Mouse (Mus musculus) right cerebral cortex, postnatal 4 days (tissue): Measurements from ENCODE around the gene Nodal.

Source experiments
- DNase-seq: peaks from one replicate; pipeline ENCODE4 v3.0.0-alpha.2; 2022

Nodal gene

DNA sequence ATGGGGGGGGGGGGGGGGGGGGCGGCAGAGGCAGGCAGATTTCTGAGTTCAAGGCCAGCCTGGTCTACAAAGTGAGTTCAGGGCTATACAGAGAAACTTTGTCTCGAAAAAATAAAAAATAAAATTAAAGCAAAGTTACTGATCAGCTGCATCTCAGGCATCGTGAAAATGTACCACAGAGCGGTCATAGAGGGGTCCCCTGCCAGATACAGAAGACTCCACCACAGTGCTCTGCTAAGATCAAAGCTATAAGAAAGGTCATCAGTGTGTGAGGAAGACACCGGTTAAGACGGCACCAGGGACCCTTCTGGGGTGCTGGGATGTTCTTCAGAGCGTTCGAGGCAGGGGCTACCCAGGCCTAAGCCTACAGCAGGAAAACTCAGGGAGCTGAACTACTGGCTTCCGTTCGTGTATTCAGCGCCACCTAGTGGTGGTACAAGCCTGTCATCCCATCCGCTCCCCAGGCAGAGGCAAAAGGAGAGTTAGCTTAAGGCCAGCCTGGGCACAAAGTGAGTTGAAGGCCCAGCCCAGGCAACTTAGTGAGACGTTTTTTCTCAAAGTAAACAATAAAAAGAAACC lies 18.5 kb upstream of the Nodal start:
- DNase-seq: peak; percentile 69

DNA sequence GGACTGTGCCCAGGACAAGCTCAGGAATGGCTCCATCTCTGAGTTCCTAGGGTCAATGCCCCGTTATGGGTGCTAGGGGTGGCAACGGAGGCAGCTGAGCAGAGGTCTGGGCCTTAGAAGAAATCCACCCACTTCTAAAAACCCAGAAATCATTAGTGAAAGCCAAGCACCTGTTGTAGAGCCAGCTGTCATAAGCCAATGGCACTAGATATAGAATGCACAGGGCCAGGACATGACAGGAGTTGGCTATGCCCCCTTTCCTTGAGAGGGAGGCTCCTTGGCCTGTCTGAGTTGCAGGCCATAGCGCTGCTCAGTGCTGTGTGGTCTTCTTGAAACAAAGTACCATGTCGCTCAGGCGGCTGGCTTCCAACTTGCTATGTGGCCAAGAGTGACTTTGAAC lies 17.4 kb upstream of the Nodal start:
- no peak for DNase-seq

DNA sequence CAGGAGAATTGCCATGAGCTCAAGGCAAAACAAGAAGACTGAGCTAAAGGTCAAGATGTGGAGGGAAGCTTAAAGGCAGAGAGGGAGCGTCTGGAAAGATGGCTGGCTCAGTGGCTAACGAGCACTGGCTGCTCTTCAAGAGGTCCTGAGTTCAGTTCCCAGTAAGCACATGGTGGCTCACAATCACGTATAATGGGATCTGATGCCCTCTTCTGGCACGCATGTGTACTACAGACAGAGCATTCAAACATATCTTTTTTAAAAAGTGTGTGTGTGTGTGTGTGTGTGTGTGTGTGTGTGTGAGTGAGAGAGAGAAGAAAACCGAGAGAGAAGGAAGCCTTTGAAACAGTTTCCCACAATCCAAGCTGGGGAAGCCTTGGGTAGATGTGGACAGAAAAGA lies 15.3 kb upstream of the Nodal start:
- no peak for DNase-seq

DNA sequence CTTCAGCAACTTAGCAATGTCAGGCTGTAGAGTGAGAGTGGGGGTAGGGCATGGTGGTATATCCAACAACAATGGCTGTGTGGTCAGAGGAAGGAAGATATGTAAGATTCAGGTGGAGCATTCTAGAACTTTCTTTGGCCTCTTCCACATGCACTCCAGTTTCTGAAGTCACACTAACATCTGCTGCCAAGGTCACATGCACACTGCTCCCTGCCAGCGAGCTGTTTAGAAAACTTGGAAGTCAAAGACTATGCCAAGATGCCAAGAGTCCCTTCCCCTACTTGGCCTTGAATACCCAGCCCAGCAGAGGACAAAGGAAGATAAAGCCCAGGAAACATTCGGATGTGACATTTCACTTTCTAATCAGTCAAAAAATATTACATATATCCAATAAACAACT lies 14.9 kb upstream of the Nodal start:
- no peak for DNase-seq

DNA sequence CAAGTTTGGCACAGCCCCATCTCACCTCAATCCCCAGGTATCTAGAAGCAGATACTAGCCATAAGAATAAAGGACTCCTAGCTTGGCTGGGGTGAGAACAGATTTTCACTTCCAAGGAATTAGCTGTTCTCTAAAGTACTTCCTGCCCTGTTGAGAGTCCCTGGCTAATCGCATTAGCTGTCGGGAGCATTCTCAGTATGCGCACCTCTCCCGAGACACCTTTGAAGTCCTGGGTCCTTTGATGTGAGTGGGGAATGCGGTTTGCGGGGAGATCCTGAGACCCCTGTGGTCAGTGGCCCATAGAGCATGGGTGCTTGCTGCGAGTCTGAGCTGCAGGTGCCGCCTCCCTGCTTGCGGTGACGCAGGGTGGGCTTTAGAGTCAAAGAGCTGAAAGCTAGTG lies 11.8 kb upstream of the Nodal start:
- no peak for DNase-seq

DNA sequence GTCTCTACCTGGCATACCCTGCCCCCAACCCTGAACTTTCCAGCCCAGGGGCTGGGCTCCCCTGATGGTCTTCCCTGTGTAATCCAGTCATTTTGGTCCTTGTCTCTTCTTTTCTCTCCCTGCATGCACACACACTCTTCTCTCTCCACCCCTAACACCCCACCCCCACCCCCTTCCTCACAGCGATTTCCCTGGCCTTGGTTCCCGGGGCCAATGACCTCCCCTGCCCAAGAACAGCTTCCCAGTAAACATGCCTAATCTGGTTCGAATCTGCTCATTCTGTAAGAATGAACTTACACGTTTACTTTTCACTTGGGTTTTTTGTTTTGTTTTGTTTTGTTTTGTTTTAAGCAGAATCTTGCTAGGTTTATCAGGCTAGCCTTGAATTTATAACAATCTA lies 8.0 kb upstream of the Nodal start:
- DNase-seq: no peak

DNA sequence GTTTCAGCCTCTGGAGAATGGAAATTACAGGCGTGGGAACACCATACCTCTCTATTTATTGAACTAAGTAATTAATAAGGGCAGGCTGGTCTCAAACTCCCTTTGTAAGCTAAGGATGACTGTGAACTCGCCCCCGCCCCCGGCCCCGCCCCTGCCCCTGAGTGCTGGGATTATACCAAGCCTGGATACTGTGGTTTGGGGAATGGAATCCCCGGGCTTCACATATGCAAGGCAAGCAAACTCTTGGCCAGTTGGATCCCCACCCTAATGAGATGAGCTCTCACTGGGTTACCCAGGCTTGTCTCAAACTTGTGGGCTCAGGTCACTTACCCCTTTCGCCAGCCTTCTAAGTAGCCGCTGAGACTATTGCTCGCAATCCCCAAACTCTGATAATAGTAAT lies 7.6 kb upstream of the Nodal start:
- no peak for DNase-seq

DNA sequence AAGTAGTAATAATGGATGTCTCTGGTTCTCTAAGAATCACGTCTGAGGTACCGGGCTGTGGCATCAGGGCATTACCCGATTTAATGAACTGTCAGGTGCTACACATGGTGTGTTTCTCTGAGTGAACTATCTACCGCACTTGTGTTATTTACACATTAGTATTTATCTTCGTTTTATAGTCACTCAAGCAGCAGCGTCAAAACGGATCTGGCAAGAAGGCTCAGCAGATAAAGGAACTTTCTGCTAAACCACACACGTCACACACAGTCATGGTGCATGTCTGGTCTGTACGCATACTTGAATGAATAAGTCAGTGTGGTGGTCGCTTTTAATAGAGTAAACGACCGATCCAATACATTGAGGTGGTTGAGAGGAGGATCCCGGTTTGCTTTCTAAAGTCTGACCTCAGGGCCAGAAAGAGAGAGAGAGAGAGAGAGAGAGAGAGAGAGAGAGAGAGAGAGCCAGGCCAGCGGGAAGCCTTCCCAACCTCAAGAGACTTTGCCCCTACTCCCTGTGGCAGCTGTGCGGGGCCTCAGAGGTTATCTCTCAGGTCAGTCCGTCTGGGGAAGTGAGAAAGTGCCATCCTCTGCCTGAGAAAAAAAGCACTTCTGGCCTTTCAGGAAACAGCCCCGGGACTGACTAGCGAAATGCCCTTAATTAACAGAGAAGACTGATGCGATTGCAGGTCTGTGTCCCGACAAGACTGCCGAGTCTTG lies 4.7 kb upstream of the Nodal start:
- DNase-seq: no peak

DNA sequence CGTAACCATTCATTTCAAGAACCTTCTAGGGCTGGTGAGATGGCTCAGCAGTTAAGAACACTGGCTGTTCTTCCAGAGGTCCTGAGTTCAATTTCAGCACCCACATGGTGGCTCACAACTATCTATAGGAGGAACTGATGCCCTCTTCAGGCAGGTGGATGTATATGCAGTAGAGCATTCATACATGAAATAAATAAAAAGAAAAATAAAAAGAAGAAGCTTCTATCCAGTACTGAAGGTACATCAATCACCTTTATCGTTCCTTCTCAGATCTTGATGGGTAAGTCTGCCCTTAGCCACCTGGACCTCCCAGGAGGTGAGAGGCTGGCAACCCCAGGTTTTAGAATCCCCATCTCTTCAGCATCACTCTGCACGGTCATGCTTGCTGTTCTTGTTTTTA lies 2.5 kb upstream of the Nodal start:
- no peak for DNase-seq

DNA sequence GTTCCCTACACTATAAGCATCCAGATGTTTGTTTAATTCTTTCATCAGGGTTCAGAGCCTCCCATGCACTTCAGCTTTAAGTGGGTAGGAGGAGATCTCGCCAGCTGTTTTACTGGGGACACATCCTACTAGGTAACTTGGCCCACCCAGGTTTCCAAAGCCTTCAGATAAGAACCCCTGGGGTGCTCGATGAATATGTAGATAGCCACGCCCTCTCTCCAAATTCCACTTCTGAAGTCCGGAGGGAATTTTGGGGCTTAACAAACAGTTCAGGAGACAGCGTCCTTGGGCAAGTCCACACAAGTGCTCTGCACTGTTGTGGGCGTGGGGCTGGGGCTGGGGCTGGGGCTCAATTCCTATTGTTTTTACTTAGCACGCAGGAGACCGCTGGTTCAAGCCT lies 1.9 kb upstream of the Nodal start:
- no peak for DNase-seq

DNA sequence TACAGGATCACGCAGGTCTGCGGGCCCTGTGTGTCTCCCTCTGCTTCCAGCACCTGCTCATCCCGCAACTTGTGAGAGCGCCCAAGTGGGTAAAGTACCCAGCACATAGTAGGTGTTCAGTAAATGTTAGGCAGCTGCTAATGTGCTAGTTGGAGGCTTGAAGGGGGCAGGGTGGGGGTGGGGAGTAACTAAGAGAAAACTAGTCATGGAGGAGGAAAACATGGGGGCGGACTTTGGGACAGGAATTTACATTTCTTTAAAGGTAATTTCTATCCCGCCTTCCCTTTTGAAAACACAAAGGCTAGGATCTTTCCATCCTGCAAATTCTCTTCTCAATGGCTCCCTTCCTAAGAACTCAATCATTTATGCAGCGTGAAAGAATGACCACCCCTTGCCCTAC lies 1.2 kb upstream of the Nodal start:
- DNase-seq: no peak

DNA sequence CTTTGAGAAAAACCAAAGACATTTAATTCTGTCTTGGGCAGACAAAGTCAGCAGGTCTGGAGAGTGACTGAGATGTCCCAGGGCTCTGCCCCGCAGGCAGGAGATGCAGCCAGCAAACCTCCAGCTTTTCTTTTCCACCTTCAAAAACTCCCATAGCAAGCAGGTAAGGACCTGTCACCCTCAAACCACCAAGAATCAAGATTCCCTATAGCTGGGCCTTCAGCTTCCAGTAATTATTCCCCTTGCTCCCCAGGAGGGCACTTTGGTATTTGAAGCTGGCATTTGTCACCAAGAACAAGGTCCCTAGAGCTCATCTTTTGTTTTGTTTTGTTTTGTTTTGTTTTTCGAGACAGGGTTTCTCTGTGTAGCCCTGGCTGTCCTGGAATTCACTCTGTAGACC lies 726 bp upstream of the Nodal start:
- no peak for DNase-seq

DNA sequence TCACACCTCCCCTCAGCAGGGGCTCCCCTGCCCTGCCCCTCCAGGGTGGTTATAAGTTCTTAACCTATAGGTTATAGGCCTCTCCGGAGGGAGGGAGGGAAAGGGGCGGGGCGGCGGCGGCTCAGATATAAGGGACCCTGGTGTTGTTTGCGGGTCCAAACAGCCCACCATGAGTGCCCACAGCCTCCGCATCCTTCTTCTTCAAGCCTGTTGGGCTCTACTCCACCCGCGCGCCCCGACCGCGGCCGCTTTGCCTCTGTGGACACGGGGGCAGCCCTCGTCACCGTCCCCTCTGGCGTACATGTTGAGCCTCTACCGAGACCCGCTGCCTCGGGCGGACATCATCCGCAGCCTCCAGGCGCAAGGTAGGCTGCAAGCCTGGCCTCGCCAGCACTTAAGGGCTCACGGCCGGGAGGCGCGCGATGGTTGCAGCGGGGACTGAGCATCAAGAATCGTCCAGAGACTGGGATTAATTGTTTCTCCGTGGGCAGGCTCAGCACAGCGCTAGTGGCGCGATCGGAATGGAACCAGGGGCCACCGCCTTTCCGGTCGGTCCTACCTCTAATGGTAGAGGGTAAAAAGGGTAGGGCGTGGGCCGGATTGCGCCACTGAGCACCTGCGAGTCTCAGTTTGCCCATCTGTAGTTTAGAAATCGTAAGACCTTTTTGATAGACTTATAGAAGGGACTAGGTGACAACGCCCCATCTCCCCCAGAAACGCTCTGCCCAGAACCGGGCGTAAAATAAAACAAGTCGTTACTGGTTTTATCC lies 544 bp downstream of the Nodal start:
- peak; percentile 28 for DNase-seq

DNA sequence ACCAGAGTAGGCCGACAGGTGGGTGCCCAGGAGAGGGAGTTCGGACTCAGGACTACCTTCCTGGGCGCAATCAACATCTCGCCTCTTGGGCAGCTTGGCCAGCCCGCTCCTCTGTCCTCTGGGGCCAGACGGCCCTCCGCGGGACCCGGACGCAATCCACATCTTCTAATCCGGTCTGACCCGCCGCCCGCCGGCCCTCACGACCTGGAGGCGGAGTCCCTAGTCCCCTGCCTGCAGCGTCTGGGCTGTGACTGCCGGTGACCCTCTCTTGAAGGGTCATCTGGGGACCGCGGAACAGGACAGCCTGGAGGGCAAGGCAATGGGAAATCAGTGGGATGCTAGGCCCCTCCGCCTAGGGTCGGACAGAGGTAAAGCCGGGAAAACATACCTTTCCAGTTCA lies 1.4 kb downstream of the Nodal start:
- no peak for DNase-seq

DNA sequence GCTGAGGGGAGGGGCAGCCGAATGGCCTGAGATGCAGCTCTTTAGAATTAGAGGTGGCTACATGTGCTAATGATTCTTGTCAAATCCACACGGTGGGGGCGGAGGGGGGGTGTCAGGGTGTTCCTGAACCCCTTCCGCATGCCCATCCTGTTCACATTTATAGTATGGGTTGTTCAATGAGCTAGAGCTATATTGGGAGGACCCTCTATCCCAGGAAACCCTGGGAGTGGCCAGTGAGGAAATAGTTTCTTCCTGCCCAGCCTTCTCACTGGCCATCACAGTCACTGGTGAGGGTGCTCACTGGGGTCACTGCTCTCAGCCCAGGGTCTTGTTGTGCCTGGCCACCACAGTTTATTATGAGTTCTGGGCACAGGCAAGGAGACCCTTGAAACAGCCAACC lies 2.2 kb downstream of the Nodal start:
- DNase-seq: no peak

DNA sequence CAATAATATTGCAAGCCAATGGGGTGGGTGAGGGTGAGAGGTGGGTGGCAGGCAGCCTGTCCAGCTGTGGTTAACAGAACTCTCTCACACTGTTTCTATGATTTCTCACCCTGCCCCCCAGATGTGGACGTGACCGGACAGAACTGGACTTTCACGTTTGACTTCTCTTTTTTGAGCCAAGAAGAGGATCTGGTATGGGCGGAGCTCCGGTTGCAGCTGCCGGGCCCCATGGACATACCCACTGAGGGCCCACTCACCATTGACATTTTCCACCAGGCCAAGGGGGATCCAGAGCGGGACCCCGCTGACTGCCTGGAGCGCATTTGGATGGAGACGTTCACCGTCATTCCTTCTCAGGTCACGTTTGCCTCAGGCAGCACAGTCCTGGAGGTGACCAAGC lies 5.1 kb downstream of the Nodal start:
- no peak for DNase-seq

DNA sequence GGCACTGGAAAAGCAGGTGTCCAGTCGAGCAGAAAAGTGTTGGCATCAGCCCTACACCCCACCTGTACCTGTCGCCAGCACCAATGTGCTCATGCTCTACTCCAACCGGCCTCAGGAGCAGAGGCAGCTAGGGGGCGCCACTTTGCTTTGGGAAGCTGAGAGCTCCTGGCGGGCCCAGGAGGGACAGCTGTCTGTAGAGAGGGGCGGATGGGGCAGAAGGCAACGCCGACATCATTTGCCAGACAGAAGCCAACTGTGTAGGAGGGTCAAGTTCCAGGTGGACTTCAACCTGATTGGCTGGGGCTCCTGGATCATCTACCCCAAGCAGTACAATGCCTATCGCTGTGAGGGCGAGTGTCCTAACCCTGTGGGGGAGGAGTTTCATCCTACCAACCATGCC lies 5.5 kb downstream of the Nodal start:
- DNase-seq: peak; percentile 37

DNA sequence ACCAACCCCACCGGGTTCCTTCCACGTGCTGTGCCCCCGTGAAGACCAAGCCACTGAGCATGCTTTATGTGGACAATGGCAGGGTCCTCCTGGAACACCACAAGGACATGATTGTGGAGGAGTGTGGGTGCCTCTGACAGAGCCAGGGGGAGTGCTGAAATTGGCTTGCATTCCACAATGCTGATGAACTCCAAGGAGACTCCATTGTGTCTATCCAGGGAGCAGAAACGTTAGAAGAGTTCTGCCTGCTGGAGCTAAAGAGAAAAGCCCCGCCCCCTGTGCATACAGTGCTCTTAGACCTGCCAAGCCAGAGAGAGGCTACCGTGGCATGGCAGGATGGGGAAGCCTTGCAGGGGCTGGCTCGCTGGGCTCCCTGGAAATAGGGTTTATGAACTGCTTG lies 6.7 kb downstream of the Nodal start:
- DNase-seq: no peak

DNA sequence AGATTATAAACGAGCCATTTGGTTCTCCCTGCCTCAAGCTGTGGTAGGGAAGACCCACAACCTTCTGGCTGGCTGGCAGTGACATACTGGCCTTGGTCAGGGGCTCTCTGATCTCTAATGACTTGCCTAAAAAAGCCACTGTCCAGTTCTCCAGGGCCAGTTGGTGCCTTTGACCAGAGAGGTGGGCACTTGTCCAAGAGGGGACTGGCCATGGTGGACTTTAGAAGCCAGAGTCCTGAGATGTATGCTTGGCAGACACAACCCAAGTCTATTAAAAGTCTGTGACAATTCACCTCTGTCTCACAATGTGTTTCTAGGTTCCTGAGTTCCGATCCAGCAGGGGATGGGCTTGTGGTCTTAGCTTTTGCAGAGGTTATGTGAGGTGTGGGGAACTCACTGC lies 7.3 kb downstream of the Nodal start:
- no peak for DNase-seq

DNA sequence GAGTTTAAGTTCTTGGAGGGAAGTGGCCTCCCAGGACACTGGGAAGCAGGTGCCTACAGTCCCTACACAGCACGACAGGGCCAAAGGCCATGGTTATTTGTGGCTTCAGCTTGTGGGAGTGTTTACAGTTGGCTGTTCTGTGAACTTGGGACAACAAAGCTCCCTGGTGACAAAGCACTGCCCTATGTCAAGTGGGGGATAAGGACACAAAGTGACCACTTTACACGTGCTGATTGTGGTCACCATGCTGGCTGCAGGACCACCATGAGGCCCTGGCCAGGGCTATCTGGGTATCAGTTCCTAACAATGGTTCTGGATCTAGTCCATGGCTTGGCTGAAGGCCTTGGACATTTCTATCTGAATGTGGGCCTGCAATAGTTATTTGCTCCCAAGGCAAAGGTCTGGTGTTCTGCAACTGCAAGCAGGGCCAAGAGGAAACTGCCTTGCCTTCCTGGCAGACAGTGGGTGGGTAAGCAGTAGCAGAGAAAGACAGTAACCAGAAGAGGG lies 8.5 kb downstream of the Nodal start:
- DNase-seq: no peak

DNA sequence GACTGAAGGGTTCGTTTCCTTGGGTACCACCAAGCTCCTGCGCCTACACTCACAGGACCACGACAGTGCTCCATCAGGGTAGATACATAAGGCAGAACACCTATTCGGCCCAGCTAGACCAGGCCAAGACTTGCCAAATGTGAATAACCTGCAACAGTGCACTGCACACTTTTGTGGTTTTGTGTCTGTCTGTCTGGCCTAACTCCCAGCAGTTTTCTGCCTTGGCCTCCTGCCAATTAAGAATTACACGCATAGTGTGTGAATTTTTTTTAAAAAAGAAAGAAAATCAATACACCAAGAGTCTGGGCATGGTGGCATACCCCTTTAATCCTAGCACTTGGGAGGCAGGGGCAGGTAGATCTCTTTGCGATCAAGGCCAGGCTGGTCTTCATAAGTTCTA lies 10.2 kb downstream of the Nodal start:
- DNase-seq: no peak

DNA sequence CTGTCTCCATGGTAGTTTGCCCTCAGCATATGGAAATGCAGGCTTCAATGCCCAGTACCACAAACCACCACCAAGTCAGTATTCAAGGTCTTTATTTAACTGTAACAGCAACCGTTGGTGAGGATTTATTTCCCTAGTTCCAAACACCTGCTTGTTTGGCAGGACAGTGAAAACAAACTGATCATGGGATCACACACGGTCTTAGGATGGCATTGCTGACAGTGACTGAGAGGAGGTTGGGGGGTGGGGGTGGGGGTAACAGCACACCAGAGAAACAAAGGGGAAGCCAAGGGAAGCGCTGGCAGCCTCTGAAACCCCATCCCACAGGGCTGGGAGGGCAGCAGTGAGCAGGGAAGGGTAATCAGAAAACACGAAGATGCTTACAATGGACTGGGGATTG lies 10.6 kb downstream of the Nodal start:
- no peak for DNase-seq

DNA sequence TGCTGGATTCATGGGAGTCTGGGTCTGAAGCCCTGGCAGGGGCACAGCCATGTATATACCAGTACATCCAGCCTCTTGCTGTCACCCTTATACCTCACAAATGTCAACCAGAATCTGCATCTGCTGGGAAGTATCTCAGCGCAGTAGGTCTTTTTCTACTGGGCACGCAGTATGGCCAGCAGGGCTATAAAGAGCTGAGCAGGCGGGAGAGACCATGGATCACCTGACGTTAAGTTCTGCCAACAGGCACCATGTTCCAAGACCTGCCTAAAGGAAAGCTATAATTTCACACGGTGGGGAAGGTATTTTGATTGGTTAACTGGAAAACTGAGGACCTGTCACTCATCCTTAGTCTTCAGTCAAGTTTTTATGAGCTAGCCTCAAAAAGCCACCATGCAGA lies 11.3 kb downstream of the Nodal start:
- DNase-seq: no peak

DNA sequence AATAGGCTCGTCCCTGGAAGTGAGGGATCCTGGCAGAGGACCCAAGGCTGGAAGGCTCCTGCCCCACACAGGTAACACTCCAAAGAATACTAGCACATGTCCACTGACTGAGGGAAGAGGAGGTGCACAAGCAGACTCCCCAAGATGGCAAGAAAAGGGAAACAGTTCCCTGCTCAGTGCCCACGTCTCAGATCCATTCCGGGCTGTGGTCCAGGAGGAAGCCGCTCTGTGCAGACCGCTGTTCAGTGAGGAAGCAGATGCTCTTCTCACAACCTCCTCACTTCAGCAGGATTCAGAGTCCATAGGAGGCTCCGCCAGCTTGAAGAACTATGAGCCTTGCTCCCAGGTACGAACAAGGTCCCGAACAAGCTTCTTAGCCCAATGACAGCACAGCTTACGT lies 13.6 kb downstream of the Nodal start:
- no peak for DNase-seq
